22 mouse cellular contexts compared by ENCODE assay signal in the genomic region with DNA sequence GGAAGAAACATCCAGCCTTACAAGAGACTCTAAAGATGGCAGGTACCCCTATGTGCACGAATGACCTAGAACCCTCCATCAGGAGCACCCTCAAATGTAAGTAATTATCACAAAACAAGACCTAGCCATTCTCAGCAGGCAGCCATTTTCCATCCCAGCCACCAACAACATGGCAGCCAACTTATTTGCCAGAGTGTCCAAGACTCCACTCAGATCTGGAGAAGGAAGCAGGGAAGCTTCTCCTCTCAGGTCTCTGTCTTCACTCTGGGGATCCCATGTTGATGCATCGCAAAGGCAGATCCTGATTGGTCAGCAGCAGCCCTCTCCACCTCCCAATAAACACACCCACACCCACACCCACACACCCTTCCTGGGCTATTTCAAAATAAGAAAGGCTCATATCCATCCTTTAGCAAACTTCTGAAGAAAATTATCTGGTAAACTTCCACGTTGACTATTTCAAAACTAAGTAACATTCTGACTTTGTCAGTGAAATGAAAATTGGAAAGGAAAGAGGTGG.
"Had no signal": no experiment of that assay in that cellular context is flagged by ENCODE, and none has a peak within 500 bp of the region (broad histone marks: within the 10 kb centered on the region; RNA-seq: fewer than 3 reads in every experiment).

No protein-coding gene starts in this region.

- ATAC-seq: liver, embryonic 12.5 days had no signal

- H3K4me1 ChIP-seq: liver, embryonic 15.5 days; midbrain, embryonic 10.5 days; neural tube, embryonic 13.5 days had no signal

- H3K27me3 ChIP-seq: limb, embryonic 13.5 days; liver, embryonic 12.5 days; liver, embryonic 15.5 days; lung, embryonic 15.5 days; megakaryocyte, embryonic 14.5 days; neural tube, embryonic 13.5 days had no signal

- H3K36me3 ChIP-seq: limb, embryonic 10.5 days; limb, embryonic 13.5 days; liver, embryonic 12.5 days; liver, embryonic 15.5 days; lung, embryonic 15.5 days; midbrain, embryonic 10.5 days; neural tube, embryonic 13.5 days had no signal

- H3K9ac ChIP-seq: limb, embryonic 13.5 days; liver, embryonic 12.5 days; liver, embryonic 15.5 days; lung, embryonic 15.5 days; neural tube, embryonic 13.5 days had no signal

- H3K27ac ChIP-seq: kidney, postnatal 0 days; layer of hippocampus, adult 2 months; limb, embryonic 10.5 days; limb, embryonic 13.5 days; liver, embryonic 12.5 days; liver, embryonic 15.5 days; lung, embryonic 15.5 days; midbrain, embryonic 10.5 days; neural tube, embryonic 13.5 days; stomach, postnatal 0 days had no signal

- H3K4me2 ChIP-seq: limb, embryonic 13.5 days; liver, embryonic 12.5 days; liver, embryonic 15.5 days; lung, embryonic 15.5 days; neural tube, embryonic 13.5 days had no signal

- H3K9me3 ChIP-seq: limb, embryonic 10.5 days; limb, embryonic 13.5 days; liver, embryonic 12.5 days; liver, embryonic 15.5 days; lung, embryonic 15.5 days; midbrain, embryonic 10.5 days; neural tube, embryonic 13.5 days had no signal

- DNase-seq: kidney, postnatal 25 days; layer of hippocampus, adult 9-11 months; liver; lung, adult 18-20 months; lung, postnatal 10 days; lung, postnatal 36 days; midbrain, embryonic 14.5 days; retina, postnatal 1 day; right cerebral cortex, postnatal 25 days; thymus, adult 2 months; thymus, postnatal 14 days had no signal

- H3K4me3 ChIP-seq: layer of hippocampus, adult 2 months; limb, embryonic 10.5 days; limb, embryonic 13.5 days; liver, embryonic 12.5 days; liver, embryonic 15.5 days; lung, embryonic 15.5 days; megakaryocyte, embryonic 14.5 days; midbrain, embryonic 10.5 days; neural tube, embryonic 13.5 days had no signal
